Mouse (Mus musculus) MEL (cell line): ENCODE measurements around the gene Itga5. TPM values are rescaled to one million over a fixed set of nuclear protein-coding genes. Genes with fewer than 3 reads are reported as not detected.

Experiments used
- DNase-seq: peaks from one replicate; pipeline ENCODE4 v3.0.0; 2011; ENCODE audit warnings: low read depth, low spot score
- H3K27ac ChIP-seq: 2 replicates; pipeline ENCODE4 v1.5.1; 2012; ENCODE audit warnings: low read depth, mild to moderate bottlenecking, control low read depth, low read length, moderate library complexity; ENCODE audit not compliant: control insufficient read depth
- H3K27me3 ChIP-seq, 2 experiments: fragments of 150-350 bp in 1 of 2; sonication (generic) in 1 of 2; 2 replicates each; pipeline ENCODE4 v1.6.1; 2012; ENCODE audit warnings: low read length in 2 of 2, mild to moderate bottlenecking in 2 of 2, improper control_type of control experiment in 1 of 2, moderate library complexity in 1 of 2; ENCODE audit not compliant: insufficient read depth in 2 of 2, control insufficient read depth in 1 of 2
- H3K36me3 ChIP-seq, 2 experiments: 2 replicates each; pipeline ENCODE4 v1.6.1; 2012 to 2014; ENCODE audit warnings: low read length in 2 of 2, improper control_type of control experiment in 1 of 2, inconsistent platforms in 1 of 2, mild to moderate bottlenecking in 1 of 2; ENCODE audit not compliant: insufficient read depth in 2 of 2, control insufficient read depth in 1 of 2
- H3K4me1 ChIP-seq, 2 experiments: fragments of 150-350 bp in 1 of 2; sonication (generic) in 1 of 2; 2 replicates each; pipeline ENCODE4 v1.6.1; 2012; ENCODE audit warnings: low read length in 2 of 2, improper control_type of control experiment in 1 of 2, mild to moderate bottlenecking in 1 of 2; ENCODE audit not compliant: insufficient read depth in 2 of 2, control insufficient read depth in 1 of 2
- H3K4me3 ChIP-seq, 2 experiments: fragments of 150-350 bp in 1 of 2; sonication (generic) in 1 of 2; 2 replicates each; pipeline ENCODE4 v1.5.1; 2012; ENCODE audit warnings: low read depth in 2 of 2, low read length in 2 of 2, mild to moderate bottlenecking in 2 of 2, moderate library complexity in 2 of 2, control low read depth in 1 of 2, improper control_type of control experiment in 1 of 2; ENCODE audit not compliant: control insufficient read depth in 1 of 2, insufficient read depth in 1 of 2
- H3K79me2 ChIP-seq: 2 replicates; pipeline ENCODE4 v1.6.1; 2012; ENCODE audit warnings: mild to moderate bottlenecking, low read length, moderate library complexity; ENCODE audit not compliant: control insufficient read depth, poor library complexity, insufficient read depth
- H3K9ac ChIP-seq: 2 replicates; pipeline ENCODE4 v1.6.1; 2012; ENCODE audit warnings: low read depth, mild to moderate bottlenecking, control low read depth, low read length, moderate library complexity; ENCODE audit not compliant: control insufficient read depth, poor library complexity, severe bottlenecking
- H3K9me3 ChIP-seq: fragments of 150-350 bp; sonication (generic); replicated peaks from 2 replicates; pipeline ENCODE4 v1.6.1; 2012; ENCODE audit warnings: mild to moderate bottlenecking, low read length, improper control_type of control experiment, moderate library complexity; ENCODE audit not compliant: insufficient read depth
- BHLHE40 ChIP-seq: IDR thresholded peaks from 2 replicates; pipeline ENCODE4 v1.6.1; 2012; ENCODE audit warnings: low read depth, mild to moderate bottlenecking, inconsistent platforms, low read length, improper control_type of control experiment, borderline replicate concordance
- ELF1 ChIP-seq: IDR thresholded peaks from 2 replicates; pipeline ENCODE4 v1.6.1; 2014; ENCODE audit warnings: low read depth, mild to moderate bottlenecking, inconsistent platforms, low read length, improper control_type of control experiment, moderate library complexity
- GABPA ChIP-seq: IDR thresholded peaks from 2 replicates; pipeline ENCODE4 v1.6.1; 2012; ENCODE audit warnings: low read depth, mild to moderate bottlenecking, inconsistent platforms, low read length, improper control_type of control experiment, moderate library complexity
- HCFC1 ChIP-seq: IDR thresholded peaks from 2 replicates; pipeline ENCODE4 v1.6.1; 2012; ENCODE audit warnings: low read depth, mild to moderate bottlenecking, inconsistent platforms, low read length, improper control_type of control experiment, moderate library complexity
- MYC ChIP-seq: IDR thresholded peaks from 2 replicates; pipeline ENCODE4 v1.6.1; 2011; ENCODE audit warnings: low read depth, mild to moderate bottlenecking, low read length, improper control_type of control experiment, moderate library complexity
- NELFE ChIP-seq: IDR thresholded peaks from 2 replicates; pipeline ENCODE4 v1.6.1; 2011; ENCODE audit warnings: low read depth, low read length, improper control_type of control experiment
- POLR2AphosphoS5 ChIP-seq: IDR thresholded peaks from 2 replicates; pipeline ENCODE4 v1.6.1; 2012; ENCODE audit warnings: low read depth, borderline replicate concordance, mild to moderate bottlenecking, inconsistent platforms, low read length, moderate library complexity, mixed read lengths
- SIN3A ChIP-seq: IDR thresholded peaks from 2 replicates; pipeline ENCODE4 v1.6.1; 2012; ENCODE audit warnings: low read length, improper control_type of control experiment, inconsistent platforms
- SMC3 ChIP-seq: IDR thresholded peaks from 2 replicates; pipeline ENCODE4 v1.6.1; 2011; ENCODE audit warnings: low read depth, low read length, improper control_type of control experiment
- TAL1 ChIP-seq: IDR thresholded peaks from 2 replicates; pipeline ENCODE4 v1.6.1; 2012; ENCODE audit warnings: mild to moderate bottlenecking, inconsistent platforms, low read length, moderate library complexity, mixed read lengths
- UBTF ChIP-seq: IDR thresholded peaks from 2 replicates; pipeline ENCODE4 v1.6.1; 2012; ENCODE audit warnings: low read depth, mild to moderate bottlenecking, inconsistent platforms, low read length, improper control_type of control experiment, moderate library complexity, borderline replicate concordance; ENCODE audit not compliant: insufficient read depth
- USF1 ChIP-seq: IDR thresholded peaks from 2 replicates; pipeline ENCODE4 v1.6.1; 2014; ENCODE audit warnings: low read depth, mild to moderate bottlenecking, inconsistent platforms, low read length, improper control_type of control experiment, moderate library complexity
- ZC3H11A ChIP-seq: IDR thresholded peaks from 2 replicates; pipeline ENCODE4 v1.6.1; 2012; ENCODE audit warnings: low read depth, mild to moderate bottlenecking, inconsistent platforms, low read length, improper control_type of control experiment
- ZKSCAN1 ChIP-seq: IDR thresholded peaks from 2 replicates; pipeline ENCODE4 v1.6.1; 2012; ENCODE audit warnings: low read depth, mild to moderate bottlenecking, inconsistent platforms, low read length, improper control_type of control experiment, moderate library complexity
- ZMIZ1 ChIP-seq: IDR thresholded peaks from 2 replicates; pipeline ENCODE4 v1.6.1; 2012; ENCODE audit warnings: low read depth, mild to moderate bottlenecking, inconsistent platforms, low read length, improper control_type of control experiment, moderate library complexity
- ZNF384 ChIP-seq: IDR thresholded peaks from 2 replicates; pipeline ENCODE4 v1.6.1; 2012; ENCODE audit warnings: low read depth, mild to moderate bottlenecking, inconsistent platforms, low read length, improper control_type of control experiment
- polyA plus RNA-seq, 2 experiments: library from polyadenylated mRNA; stranded (reverse) in 1 of 2; unstranded in 1 of 2; fragments of >175 nt in 1 of 2; fragments of >200 nt in 1 of 2; gene quantifications; 2 replicates each; pipeline versions ENCODE4 v1.2.1 to v1.2.4; 2012; ENCODE audit warnings: low replicate concordance in 2 of 2, low read depth in 1 of 2; ENCODE audit not compliant: insufficient read length in 2 of 2, insufficient read depth in 1 of 2, missing spikeins in 1 of 2
- total RNA-seq: library from RNA; depleted of rRNA; stranded (reverse); fragments of 300-350 nt; gene quantifications from 2 replicates; pipeline ENCODE4 v1.2.3, GENCODE M21; 2012

Gene Itga5
- total and polyA plus RNA-seq, 3 experiments: 6.0 to 17.4 TPM; not detected in 1

DNA sequence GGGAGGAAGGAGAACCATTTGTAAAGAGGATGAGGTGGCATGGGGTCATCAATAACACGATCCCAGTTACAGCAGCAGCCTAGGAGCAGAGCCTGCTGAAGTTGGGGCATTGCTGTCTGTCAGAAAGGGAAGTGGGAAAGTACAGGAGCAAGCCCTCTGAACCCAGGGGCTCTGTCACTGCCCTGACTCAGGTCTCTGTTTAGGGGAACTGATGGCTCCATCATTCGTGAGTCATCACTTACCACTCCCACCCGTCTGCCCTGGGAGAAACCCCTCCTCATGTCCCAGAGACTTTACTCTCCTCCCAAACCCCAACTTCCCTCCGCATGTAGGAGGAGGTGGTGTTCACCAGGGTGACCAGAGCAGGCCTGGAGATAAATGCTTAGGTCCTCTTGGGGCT is 3.9 kb upstream of the Itga5 start:
- no peak overlapping the region for H3K9ac ChIP-seq
- TF ChIP-seq BHLHE40 (no peak), POLR2AphosphoS5 (no peak), ZMIZ1 (no peak), ZKSCAN1 (no peak), NELFE (no peak), UBTF (no peak), ELF1 (no peak), ZC3H11A (no peak), ZNF384 (no peak), USF1 (no peak), MYC (no peak), GABPA (no peak)
- peaks cover 4 to 18% of the 10 kb centered on the region in 2 experiments; a peak in 3 of 4 replicates for H3K4me1 ChIP-seq
- peaks cover 0 to 8% of the 10 kb centered on the region in 2 experiments; a peak in 2 of 4 replicates for H3K36me3 ChIP-seq
- H3K27me3 ChIP-seq: no peaks in the 10 kb centered on the region
- DNase-seq: peak; percentile 56
- H3K79me2 ChIP-seq: peaks cover 11% of the 10 kb centered on the region
- no peaks in the 10 kb centered on the region for H3K9me3 ChIP-seq
- no peak overlapping the region for H3K27ac ChIP-seq
- H3K4me3 ChIP-seq: no peak overlapping the region

DNA sequence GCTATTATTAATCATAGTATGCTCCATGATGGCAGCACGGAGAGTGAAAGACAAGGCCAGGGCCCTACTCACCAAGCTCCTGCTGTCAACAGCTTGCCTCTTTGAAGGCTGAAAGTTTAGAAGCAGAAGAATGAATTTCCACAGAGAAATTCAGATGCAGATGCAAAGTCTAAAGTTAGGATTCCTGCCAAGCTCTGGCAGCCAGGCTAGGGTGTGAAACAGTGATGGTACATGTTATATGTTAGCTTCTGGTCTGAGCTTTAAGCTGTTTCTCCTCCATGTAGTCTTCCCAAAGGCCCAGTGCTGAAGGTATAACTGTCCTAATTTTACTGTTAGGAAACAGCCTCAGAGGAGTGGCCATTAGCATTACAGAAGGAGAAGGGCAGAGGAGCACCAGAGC is 2.6 kb upstream of the Itga5 start:
- Histone ChIP-seq H3K36me3 (peaks cover 0 to 13% of the 10 kb centered on the region in 2 experiments; a peak in 2 of 4 replicates), H3K4me1 (peaks cover 8 to 21% of the 10 kb centered on the region in 2 experiments), H3K9me3 (no peaks in the 10 kb centered on the region), H3K9ac (no peak overlapping the region), H3K79me2 (peaks cover 23% of the 10 kb centered on the region), H3K4me3 (no peak overlapping the region), H3K27ac (no peak overlapping the region), H3K27me3 (no peaks in the 10 kb centered on the region)
- no peak for DNase-seq
- TF ChIP-seq GABPA (no peak), UBTF (no peak), HCFC1 (no peak), TAL1 (no peak), SMC3 (no peak), SIN3A (no peak)
